Mouse (Mus musculus): ENCODE data around the gene Isyna1. TPM values are rescaled to one million over a fixed set of nuclear protein-coding genes. Genes with fewer than 3 reads are reported as not detected.
"Not testable (repeated sequence)": the region's sequence is repeated elsewhere in the genome, so short reads cannot be mapped to it uniquely, and the experiment has no call there.

The Isyna1 gene
- polyA plus RNA-seq, 1 experiment, result 61.5 TPM

- H3K9me3 ChIP-seq (replicated peaks; ENCODE audit: control insufficient read depth, insufficient read depth, low read length, poor library complexity, severe bottlenecking), result no peaks in the 10 kb centered on the region
- no peaks in the 10 kb centered on the region for H3K27me3 ChIP-seq (ENCODE audit: control insufficient read depth, insufficient read depth, low read length, poor library complexity, severe bottlenecking)
- no peak overlapping the region for H3K9ac ChIP-seq (ENCODE audit: low read depth, poor library complexity, severe bottlenecking)
- no peak overlapping the region for H3K4me3 ChIP-seq (ENCODE audit: low read depth, low read length)
- TF ChIP-seq CTCF (IDR thresholded peaks at IDR 0.05; ENCODE audit: low read depth, low read length), result no peak
- no peak for TF ChIP-seq POLR2A (IDR thresholded peaks at IDR 0.05; ENCODE audit: insufficient read depth, low read length)
- no peak for TF ChIP-seq EP300 (IDR thresholded peaks at IDR 0.05; ENCODE audit: insufficient read depth, low read depth, low read length)
- H3K36me3 ChIP-seq (ENCODE audit: control insufficient read depth, insufficient read depth, low read length, poor library complexity, severe bottlenecking), result peaks cover 18% of the 10 kb centered on the region
- H3K27ac ChIP-seq (ENCODE audit: insufficient read depth, low read length), result peak overlapping the region; percentile 16; the same call in 1 of the 2 replicates
- no peaks in the 10 kb centered on the region for H3K4me1 ChIP-seq (ENCODE audit: control insufficient read depth, insufficient read depth, low read length)
These were observed 10.4 kb upstream of the Isyna1 start for GRCm38 (mm10) chr8:70583476-70584387.

DNA sequence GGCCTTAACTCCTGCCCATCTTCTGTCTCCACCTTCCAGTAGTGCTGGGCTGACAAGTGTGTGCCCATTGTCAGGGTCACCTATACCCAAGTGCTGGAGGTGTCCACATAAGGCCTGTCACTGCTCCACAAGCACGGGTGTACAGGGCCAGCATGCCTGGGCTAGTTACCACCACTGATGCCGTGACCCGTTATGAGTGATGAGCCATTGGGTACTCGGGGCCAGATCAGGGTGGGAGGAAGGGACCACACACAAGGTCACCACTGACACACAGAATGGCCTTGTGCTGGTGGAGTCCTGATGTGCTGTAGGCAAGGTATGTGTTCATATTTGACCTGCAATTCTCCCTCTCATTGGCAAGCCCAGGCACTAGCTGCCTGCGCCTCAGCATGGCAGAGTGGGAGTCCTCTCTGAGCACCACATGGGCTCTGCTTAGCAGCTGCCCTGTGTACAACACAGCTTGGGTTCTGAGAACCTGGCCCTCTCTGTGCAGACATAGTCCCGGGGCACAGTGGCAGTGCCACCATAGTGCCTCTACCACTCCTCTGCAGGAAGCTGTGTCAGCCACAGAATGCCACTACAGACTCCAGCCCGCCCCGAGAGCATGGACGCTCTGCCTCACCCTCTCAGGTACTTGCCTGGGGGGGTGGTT lies 9.4 kb upstream of the Isyna1 start:
- no peaks in the 10 kb centered on the region for H3K9me3 ChIP-seq (replicated peaks; ENCODE audit: control insufficient read depth, insufficient read depth, low read length, poor library complexity, severe bottlenecking)
- H3K27me3 ChIP-seq (ENCODE audit: control insufficient read depth, insufficient read depth, low read length, poor library complexity, severe bottlenecking), result no peaks in the 10 kb centered on the region
- H3K27ac ChIP-seq (ENCODE audit: insufficient read depth, low read length), result peak overlapping the region; percentile 4
- H3K9ac ChIP-seq (ENCODE audit: low read depth, poor library complexity, severe bottlenecking), result no peak overlapping the region
- H3K36me3 ChIP-seq (ENCODE audit: control insufficient read depth, insufficient read depth, low read length, poor library complexity, severe bottlenecking), result peaks cover 18% of the 10 kb centered on the region
- H3K4me3 ChIP-seq (ENCODE audit: low read depth, low read length), result no peak overlapping the region
- H3K4me1 ChIP-seq (ENCODE audit: control insufficient read depth, insufficient read depth, low read length), result no peaks in the 10 kb centered on the region
- TF ChIP-seq POLR2A (IDR thresholded peaks at IDR 0.05; ENCODE audit: insufficient read depth, low read length), result no peak
- no peak for TF ChIP-seq CTCF (IDR thresholded peaks at IDR 0.05; ENCODE audit: low read depth, low read length)
- TF ChIP-seq EP300 (IDR thresholded peaks at IDR 0.05; ENCODE audit: insufficient read depth, low read depth, low read length), result no peak

DNA sequence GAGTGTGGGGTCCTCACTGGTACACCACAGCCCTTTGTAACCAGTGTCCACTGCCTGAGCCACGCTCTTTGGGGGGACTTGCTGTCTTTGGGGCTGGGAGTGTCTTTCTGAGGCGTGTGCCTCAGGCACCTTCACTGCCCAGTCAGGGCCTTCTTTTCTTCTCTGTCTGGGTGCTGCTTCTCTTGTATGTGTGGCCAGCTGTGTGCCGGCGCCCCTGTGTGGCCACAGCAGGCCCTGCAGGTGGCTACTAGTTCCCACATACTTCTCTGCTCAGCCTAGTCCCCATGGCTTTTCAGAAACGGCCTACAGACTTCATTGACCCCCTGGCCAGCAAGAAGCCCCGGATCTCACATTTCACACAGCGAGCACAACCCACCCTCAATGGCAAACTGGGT lies 8.9 kb upstream of the Isyna1 start:
- Histone ChIP-seq H3K9me3 (replicated peaks; ENCODE audit: control insufficient read depth, insufficient read depth, low read length, poor library complexity, severe bottlenecking) (no peaks in the 10 kb centered on the region), H3K27me3 (ENCODE audit: control insufficient read depth, insufficient read depth, low read length, poor library complexity, severe bottlenecking) (no peaks in the 10 kb centered on the region), H3K27ac (ENCODE audit: insufficient read depth, low read length) (peak overlapping the region; percentile 4; the same call in 1 of the 2 replicates), H3K4me1 (ENCODE audit: control insufficient read depth, insufficient read depth, low read length) (no peaks in the 10 kb centered on the region), H3K36me3 (ENCODE audit: control insufficient read depth, insufficient read depth, low read length, poor library complexity, severe bottlenecking) (peaks cover 18% of the 10 kb centered on the region), H3K4me3 (ENCODE audit: low read depth, low read length) (no peak overlapping the region), H3K9ac (ENCODE audit: low read depth, poor library complexity, severe bottlenecking) (no peak overlapping the region)
- no peak for TF ChIP-seq EP300 (IDR thresholded peaks at IDR 0.05; ENCODE audit: insufficient read depth, low read depth, low read length)
- peak; percentile 74 for TF ChIP-seq CTCF (IDR thresholded peaks at IDR 0.05; ENCODE audit: low read depth, low read length)
- no peak for TF ChIP-seq POLR2A (IDR thresholded peaks at IDR 0.05; ENCODE audit: insufficient read depth, low read length)

GRCm38 (mm10) chr8:70587955-70588354 lies 6.2 kb upstream of the Isyna1 start:
- not testable (repeated sequence) for H3K4me1 ChIP-seq (ENCODE audit: control insufficient read depth, insufficient read depth, low read length); H3K27me3 ChIP-seq (ENCODE audit: control insufficient read depth, insufficient read depth, low read length, poor library complexity, severe bottlenecking); H3K9ac ChIP-seq (ENCODE audit: low read depth, poor library complexity, severe bottlenecking); H3K36me3 ChIP-seq (ENCODE audit: control insufficient read depth, insufficient read depth, low read length, poor library complexity, severe bottlenecking); H3K9me3 ChIP-seq (replicated peaks; ENCODE audit: control insufficient read depth, insufficient read depth, low read length, poor library complexity, severe bottlenecking); H3K27ac ChIP-seq (ENCODE audit: insufficient read depth, low read length); H3K4me3 ChIP-seq (ENCODE audit: low read depth, low read length)

DNA sequence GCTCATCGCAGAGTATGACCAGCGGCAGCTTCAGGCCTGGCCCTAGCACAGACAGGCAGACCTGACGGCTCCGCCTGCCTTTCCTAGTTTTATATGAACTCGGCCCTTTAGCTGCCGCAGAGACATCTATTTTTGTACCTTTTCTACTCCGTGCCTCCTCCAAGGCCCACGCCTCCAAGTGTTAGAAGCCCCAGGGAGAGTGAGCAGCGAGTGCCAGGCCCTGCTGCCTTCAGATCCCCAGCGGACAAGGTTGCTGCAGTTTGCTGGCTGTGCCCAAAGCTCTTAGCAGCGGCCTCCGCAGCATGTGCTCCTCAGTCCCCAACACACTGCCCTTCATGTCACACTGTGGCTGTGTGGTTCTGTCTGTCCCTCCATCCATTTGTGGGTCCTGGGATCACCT lies 2.6 kb upstream of the Isyna1 start:
- H3K4me1 ChIP-seq (ENCODE audit: control insufficient read depth, insufficient read depth, low read length), result peaks cover 2% of the 10 kb centered on the region
- TF ChIP-seq CTCF (IDR thresholded peaks at IDR 0.05; ENCODE audit: low read depth, low read length) (no peak), POLR2A (IDR thresholded peaks at IDR 0.05; ENCODE audit: insufficient read depth, low read length) (no peak), EP300 (IDR thresholded peaks at IDR 0.05; ENCODE audit: insufficient read depth, low read depth, low read length) (no peak)
- peak overlapping the region; percentile 22; the same call in 1 of the 2 replicates for H3K4me3 ChIP-seq (ENCODE audit: low read depth, low read length)
- no peaks in the 10 kb centered on the region for H3K9me3 ChIP-seq (replicated peaks; ENCODE audit: control insufficient read depth, insufficient read depth, low read length, poor library complexity, severe bottlenecking)
- no peaks in the 10 kb centered on the region for H3K27me3 ChIP-seq (ENCODE audit: control insufficient read depth, insufficient read depth, low read length, poor library complexity, severe bottlenecking)
- H3K27ac ChIP-seq (ENCODE audit: insufficient read depth, low read length), result no peak overlapping the region
- no peaks in the 10 kb centered on the region; the same call in 1 of the 2 replicates for H3K36me3 ChIP-seq (ENCODE audit: control insufficient read depth, insufficient read depth, low read length, poor library complexity, severe bottlenecking)
- H3K9ac ChIP-seq (ENCODE audit: low read depth, poor library complexity, severe bottlenecking), result no peak overlapping the region

- no peak for TF ChIP-seq POLR2A (IDR thresholded peaks at IDR 0.05; ENCODE audit: insufficient read depth, low read length)
- TF ChIP-seq CTCF (IDR thresholded peaks at IDR 0.05; ENCODE audit: low read depth, low read length), result no peak
- no peak for TF ChIP-seq EP300 (IDR thresholded peaks at IDR 0.05; ENCODE audit: insufficient read depth, low read depth, low read length)
- Histone ChIP-seq H3K27me3 (ENCODE audit: control insufficient read depth, insufficient read depth, low read length, poor library complexity, severe bottlenecking) (no peaks in the 10 kb centered on the region), H3K4me1 (ENCODE audit: control insufficient read depth, insufficient read depth, low read length) (peaks cover 2% of the 10 kb centered on the region), H3K9me3 (replicated peaks; ENCODE audit: control insufficient read depth, insufficient read depth, low read length, poor library complexity, severe bottlenecking) (no peaks in the 10 kb centered on the region), H3K9ac (ENCODE audit: low read depth, poor library complexity, severe bottlenecking) (peak overlapping the region; percentile 40; the same call in 1 of the 2 replicates), H3K4me3 (ENCODE audit: low read depth, low read length) (no peak overlapping the region), H3K36me3 (ENCODE audit: control insufficient read depth, insufficient read depth, low read length, poor library complexity, severe bottlenecking) (no peaks in the 10 kb centered on the region; the same call in 1 of the 2 replicates), H3K27ac (ENCODE audit: insufficient read depth, low read length) (no peak overlapping the region)
These were observed 1.0 kb upstream of the Isyna1 start for GRCm38 (mm10) chr8:70593173-70593572.
